Mouse (Mus musculus) layer of hippocampus, adult 8-10 months (tissue): ENCODE measurements around the gene Yipf3. TPM values are rescaled to one million over a fixed set of nuclear protein-coding genes. Genes with fewer than 3 reads are reported as not detected.

ENCODE experiments used
- DNase-seq, 2 experiments: peaks; one replicate each; pipeline ENCODE4 v3.0.0; 2022; ENCODE audit warnings: low spot score in 2 of 2
- total RNA-seq, 4 experiments: library from RNA; stranded (reverse); gene quantifications; 2 replicates each; pipeline ENCODE4 v1.2.4; 2022

Gene Yipf3
- total RNA-seq, 4 experiments from 2014 or later, result 78.5 to 96.9 (median 84.1) TPM

DNA sequence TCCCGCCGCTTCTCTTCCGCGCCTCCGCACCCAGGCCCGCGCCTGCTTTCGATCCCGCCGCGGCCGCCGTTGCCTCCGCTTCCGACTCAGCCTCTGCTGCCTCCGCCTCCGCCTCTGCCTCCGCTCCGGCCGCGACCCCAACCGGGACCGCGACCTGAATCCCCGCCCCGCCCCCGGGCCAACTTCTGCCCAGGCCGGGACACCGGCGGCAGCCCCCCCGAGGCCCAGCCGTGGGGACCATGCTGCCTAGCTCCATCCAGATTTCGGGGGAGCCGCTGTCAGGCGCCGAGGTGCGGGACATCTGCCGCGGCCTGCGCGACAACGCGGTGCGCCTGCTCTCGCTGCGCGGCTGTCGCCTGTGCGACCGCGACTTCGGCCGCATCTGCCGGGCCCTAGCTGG lies 6.2 kb downstream of the Yipf3 start:
- DNase-seq, result no peak

- no peak for DNase-seq
Observed at GRCm38 (mm10) chr17:46255147-46255546, 7.3 kb downstream of the Yipf3 start.

DNA sequence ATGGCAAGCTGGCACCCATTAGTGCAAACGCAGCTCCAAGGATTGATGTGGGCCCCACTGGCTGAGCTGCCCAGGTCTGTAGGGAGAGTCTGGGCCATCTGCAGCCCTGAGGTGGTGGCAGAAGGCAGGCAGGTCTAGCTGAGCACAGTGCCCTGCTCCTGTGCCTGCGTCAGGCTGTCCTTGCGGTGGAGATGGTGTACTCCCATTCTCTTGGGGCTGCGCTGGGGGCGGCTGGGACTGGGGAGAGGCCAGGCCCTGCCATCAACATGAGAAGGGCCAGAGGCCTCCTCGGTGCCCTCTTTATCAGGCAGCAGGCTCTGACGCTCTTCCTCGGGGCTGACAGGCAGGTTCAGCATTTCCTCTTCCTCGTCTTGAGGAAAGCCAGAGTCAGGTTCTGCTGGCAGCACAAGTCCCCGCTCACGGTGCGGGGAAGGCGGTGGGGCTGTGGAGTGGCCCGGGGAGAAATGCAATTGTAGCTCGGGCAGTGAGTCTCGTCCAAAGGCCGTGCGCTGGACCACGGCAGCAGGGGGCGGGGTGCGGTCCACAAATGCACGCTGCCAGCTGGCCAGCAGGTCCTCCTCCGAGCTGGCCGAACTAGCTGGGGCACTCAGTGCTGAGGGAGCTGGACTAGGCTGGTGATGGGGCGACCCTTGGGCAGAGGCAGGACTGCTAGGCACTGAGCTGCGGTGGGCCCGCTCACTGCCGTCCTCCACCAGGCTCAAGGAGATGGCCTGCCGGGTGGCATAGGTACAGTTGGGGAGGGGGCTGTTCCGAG lies 10.6 kb downstream of the Yipf3 start:
- DNase-seq, result no peak

DNA sequence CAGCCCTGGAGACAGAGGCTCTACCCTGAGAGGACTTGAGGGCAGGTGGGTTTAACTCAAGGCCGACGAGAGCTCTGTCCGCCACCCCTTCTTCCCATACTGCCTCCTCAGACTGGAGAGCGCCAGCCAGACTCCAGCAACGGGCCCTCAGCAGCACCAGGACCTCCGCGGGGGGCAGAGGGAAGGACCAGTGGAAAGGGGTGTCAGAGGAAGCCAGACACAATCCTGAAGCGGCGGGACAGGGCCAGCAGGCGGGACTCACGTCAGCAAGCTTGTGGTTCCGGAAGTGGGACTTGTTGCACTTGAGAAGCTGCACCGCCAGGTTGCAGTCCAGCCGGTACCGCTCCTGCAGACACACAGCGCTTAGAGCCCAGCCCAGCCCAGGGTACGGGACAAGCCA lies 11.8 kb downstream of the Yipf3 start:
- DNase-seq, result no peak

DNA sequence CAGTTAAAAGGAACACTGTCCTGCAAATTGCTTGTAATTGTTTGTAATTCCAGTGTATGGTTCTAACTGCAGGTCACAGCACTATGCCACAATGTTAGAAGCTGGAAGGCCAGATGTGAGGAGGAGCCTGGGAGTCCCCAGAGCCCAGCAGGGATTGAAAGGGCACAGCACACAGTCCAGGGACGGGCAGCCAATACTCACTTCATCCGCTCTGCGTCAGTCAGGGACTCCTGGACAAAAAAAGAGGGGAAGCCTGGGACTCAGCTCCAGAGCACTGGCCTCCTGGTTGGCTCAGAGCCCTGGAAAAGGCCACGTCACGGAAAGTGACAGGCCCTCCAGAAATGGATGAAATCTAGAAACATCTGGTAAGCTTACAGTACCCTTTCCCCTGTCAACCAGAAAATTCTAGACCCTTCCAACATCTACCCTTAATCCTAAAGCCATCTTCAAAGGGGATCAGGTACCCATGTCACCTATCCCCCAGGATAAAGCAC lies 14.4 kb downstream of the Yipf3 start:
- no peak for DNase-seq

DNA sequence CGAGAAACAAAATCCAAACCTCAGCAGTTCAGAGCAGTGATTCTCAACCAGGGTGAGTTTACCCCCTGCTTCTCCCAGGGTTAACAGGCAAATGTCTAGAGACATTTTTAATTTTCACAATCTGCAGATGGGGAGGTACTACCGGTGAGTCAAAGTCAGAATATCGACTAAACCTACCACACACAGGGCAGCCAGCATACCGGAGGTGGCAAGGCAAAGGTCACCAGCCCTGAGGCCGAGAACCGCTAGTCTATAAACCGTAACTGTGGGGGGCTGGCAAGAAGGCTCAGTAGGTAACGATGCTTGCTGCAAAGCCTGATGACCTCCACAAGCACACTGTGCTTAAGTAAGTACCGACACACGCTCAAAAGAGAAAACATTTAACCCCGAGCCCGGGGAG lies 17.6 kb downstream of the Yipf3 start:
- no peak for DNase-seq

DNA sequence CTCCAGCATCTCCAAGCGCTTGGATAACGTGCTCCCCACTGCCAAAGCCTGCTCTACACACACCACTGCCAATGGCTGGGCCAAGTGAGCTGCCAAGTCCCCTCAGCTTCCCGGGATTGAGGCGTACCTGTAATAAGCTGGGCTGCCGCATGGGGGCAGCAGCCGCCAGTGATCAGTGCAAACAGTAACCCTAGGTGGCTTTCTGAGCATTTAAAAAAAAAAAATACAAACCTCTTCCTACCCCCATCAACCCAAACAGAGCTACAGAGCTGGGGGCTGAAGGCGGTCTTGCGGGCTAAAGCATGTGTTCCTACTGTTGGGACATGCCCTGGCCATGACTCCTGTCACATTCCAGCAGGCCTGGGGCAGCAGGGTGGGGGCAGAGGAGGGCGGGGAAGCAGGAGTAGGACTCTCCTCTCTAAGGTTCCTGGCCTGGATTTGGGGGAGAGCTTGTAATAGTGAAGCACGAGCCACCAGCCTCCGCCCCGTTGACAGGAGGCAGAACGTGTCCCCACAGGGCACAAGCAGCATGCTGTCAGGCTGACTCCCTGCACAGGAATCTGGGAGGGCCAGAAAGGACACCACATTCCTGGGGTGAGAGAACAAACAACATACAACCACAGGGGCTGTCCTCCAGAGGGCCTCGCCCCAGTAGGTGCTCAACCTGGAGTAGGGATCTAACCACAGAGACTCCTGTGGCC lies 18.2 kb downstream of the Yipf3 start:
- DNase-seq, result peak; percentile 76 to 88

GRCm38 (mm10) chr17:46266986-46267385 lies 19.1 kb downstream of the Yipf3 start:
- DNase-seq, result no peak

DNA sequence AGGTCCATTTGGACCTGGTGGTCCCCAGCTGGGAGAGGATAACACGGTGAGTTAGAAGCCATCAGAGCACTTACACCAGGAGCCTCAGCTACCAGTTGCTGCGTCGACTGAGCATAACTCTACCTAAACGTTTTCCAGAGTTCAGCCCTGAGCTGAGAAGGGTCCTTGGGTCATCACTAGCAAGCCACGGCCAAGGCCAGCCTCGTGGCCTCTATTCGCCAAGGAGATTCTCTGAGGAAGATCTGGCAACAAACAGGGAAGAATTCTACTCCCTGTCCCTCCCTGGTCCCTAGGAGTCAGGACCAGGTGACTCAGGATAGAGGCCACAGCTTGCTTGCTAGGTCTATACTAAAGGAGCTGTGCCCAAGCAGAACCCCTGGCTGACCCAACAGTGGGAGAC lies 19.6 kb downstream of the Yipf3 start:
- no peak for DNase-seq

- no peak for DNase-seq
Observed at GRCm38 (mm10) chr17:46268026-46268720, 20.3 kb downstream of the Yipf3 start.

GRCm38 (mm10) chr17:46269771-46270534 lies 22.1 kb downstream of the Yipf3 start:
- DNase-seq, result no peak

GRCm38 (mm10) chr17:46272058-46272457 lies 24.2 kb downstream of the Yipf3 start:
- no peak for DNase-seq

GRCm38 (mm10) chr17:46272675-46273074 lies 24.8 kb downstream of the Yipf3 start:
- no peak for DNase-seq

DNA sequence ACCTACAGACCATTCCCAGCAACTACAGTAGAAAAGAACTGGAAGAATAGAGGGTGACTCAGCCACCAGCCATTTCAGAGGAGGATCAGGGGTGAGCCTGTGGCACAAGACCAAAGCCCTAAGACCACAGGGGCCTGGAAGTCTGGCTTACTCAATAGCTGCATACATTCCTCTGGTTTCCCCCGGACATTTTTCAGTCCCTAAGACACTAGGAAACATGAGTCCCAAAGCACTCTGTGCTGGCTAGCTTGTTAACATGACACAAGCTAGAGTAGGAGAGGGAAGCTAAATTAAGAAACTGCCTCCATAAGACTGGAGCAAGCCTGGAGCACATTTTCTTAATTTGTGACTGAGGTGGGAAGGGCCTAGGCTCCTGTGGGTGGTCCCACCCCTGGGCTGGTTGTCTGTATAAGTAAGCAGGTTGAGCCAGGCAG lies 25.9 kb downstream of the Yipf3 start:
- DNase-seq, result no peak

DNA sequence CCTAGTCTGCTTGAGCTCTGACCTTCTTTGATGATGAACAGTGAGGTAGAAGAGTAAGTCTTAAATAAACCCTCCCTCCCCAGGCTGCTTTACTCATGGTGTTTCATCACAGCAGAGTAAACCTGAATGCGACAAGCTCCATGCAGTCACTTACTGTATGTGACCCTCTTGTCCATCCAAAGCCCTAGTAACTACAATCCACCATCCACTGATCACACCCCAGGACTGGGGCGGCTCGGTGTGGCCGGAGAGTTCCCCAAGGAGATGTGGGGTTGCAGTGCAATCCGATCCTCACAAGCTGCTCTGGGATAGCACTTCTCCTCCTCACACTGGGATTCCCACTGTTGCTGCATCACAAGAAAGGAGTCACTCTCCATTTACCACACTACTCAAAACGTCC lies 26.6 kb downstream of the Yipf3 start:
- no peak for DNase-seq

- no peak for DNase-seq
Observed at GRCm38 (mm10) chr17:46275034-46275433, 27.2 kb downstream of the Yipf3 start.

DNA sequence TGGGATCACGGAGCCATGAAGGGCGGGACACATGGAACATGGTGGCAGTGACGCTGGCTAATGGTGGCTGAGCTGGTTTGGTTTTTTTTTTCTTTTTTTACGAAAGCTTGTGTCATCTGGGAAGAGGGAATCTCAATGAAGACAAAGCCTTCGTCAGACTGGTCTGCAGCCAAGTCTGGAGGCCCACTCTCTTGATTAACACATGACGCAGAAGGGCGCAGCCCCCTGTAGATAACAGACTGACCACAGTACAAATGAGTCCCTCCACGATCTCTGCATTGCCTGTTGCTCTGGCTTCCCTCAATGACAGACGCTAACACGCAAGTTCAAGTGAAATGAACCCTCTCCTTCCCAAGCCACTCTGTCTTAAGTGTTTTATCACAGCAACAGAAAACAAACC lies 27.6 kb downstream of the Yipf3 start:
- DNase-seq, result no peak

DNA sequence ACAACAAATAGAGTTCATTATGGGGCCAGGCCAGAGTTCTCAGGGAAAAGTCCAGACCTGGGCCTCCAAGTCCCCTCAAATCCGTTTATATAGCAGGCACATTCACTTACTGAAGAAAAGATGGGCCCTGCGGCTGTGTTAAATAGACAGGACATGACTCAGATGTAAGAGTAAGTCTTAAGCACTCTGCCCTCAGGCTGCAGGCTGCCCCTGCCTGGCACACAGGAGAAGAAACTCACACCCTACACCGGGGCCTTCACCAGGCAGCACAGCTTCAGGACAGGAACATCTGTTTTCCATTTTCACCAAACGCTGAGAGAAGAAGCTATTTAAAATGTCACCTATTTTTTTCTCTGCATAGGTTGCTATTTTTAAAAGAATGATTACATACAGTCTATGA lies 29.7 kb downstream of the Yipf3 start:
- no peak for DNase-seq

DNA sequence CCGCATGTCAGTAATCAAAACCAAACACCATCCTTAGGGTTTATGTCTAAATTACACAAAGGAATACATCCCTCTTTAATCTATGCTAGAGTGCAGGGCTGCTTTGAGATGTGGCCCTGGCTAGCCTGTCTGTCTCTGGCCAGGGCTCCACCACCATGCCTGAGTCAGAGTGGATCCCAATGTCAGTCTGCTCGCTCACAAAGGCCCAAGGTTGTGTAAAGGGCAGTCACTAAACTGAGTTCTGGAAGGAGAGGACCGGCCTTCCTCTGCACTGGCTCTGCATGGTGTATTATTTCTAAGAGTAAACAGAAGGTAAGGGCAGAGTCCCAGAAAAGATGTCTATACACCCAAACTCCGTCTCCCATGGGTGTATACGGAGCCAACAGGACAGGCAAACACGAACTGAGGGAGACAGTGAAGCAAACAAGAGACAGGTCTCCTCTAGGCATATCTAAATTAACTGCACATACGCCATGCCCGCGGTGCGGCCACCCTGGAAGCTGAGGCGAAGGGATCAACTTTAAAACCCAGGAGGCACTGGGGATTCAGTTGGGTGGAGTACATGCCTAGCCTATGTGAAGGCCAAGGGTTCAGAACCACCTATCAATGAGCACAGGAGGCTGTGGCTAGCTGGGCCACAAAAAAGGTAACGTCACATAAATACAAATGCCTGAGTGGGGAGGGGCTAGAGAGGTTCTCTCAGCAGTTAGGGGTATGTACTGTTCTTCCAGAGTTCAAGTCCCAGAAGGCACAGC lies 30.3 kb downstream of the Yipf3 start:
- DNase-seq, result no peak

DNA sequence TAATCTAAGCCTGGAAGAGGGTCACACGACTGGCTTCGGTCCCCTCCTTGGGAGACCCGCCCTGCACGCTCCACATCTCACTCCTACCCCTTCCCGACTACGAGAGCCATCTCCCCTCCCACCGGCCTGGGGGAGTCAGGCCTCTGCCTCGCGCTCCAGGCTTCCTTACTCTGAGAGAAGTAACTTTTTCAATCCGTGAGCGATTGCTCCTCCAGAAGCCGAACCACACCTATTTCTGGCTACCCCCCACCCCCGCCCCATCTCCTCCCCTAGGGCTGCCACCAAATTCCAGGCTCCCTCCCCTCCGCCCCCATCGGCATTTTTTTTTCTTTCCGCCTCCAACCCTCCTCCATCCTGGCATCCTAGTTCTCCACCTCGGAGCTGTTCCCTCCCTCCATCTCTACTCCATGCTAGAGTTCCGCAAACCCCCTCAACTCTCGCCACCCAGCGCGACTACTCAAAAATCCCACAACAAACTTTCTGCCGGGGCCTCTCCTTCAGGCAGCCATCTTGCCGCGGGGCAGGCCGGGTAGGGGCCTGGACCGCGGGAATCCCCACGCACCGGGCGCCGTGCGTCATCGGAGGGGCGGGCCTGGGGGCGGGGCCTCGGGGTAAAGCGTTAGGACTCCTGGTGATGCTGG lies 34.7 kb downstream of the Yipf3 start, which contains the start of gene Tjap1:
Gene Tjap1 (minus strand): TSS at position 544 of the 641 bp plus-strand sequence.
- peak; percentile 63 to 68 for DNase-seq
